Mouse (Mus musculus): Measurements from ENCODE around the gene Klf9. TPM values are rescaled to one million over a fixed set of nuclear protein-coding genes. Genes with fewer than 3 reads are reported as not detected.
A peak's percentile ranks its signal among the peaks of the same experiment; 100 is the strongest.

Gene Klf9
- polyA plus RNA-seq, 1 experiment: 132 TPM

GRCm38 (mm10) chr19:23129908-23130307 is 11.1 kb upstream of the Klf9 start:
- no peak overlapping the region for H3K27ac ChIP-seq (ENCODE audit: insufficient read depth, low read depth, low read length)
- 98% methylated on average over 2 of the region's 2 CpGs for WGBS
- no peak for TF ChIP-seq POLR2A (IDR thresholded peaks at IDR 0.05; ENCODE audit: insufficient read depth, low read depth, low read length)
- TF ChIP-seq CTCF (IDR thresholded peaks at IDR 0.05; ENCODE audit: insufficient read depth, low read depth, low read length): no peak
- H3K4me1 ChIP-seq (ENCODE audit: control insufficient read depth, insufficient read depth, low read length): peaks cover 22% of the 10 kb centered on the region
- no peak overlapping the region for H3K4me3 ChIP-seq (ENCODE audit: insufficient read depth, low read depth, low read length)

- H3K4me3 ChIP-seq (ENCODE audit: insufficient read depth, low read depth, low read length): no peak overlapping the region
- WGBS: 76% methylated on average over 3 of the region's 3 CpGs
- H3K27ac ChIP-seq (ENCODE audit: insufficient read depth, low read depth, low read length): no peak overlapping the region
- no peak for TF ChIP-seq POLR2A (IDR thresholded peaks at IDR 0.05; ENCODE audit: insufficient read depth, low read depth, low read length)
- no peak for TF ChIP-seq CTCF (IDR thresholded peaks at IDR 0.05; ENCODE audit: insufficient read depth, low read depth, low read length)
- H3K4me1 ChIP-seq (ENCODE audit: control insufficient read depth, insufficient read depth, low read length): peaks cover 32% of the 10 kb centered on the region
Observed at GRCm38 (mm10) chr19:23132106-23132635, 8.9 kb upstream of the Klf9 start.

DNA sequence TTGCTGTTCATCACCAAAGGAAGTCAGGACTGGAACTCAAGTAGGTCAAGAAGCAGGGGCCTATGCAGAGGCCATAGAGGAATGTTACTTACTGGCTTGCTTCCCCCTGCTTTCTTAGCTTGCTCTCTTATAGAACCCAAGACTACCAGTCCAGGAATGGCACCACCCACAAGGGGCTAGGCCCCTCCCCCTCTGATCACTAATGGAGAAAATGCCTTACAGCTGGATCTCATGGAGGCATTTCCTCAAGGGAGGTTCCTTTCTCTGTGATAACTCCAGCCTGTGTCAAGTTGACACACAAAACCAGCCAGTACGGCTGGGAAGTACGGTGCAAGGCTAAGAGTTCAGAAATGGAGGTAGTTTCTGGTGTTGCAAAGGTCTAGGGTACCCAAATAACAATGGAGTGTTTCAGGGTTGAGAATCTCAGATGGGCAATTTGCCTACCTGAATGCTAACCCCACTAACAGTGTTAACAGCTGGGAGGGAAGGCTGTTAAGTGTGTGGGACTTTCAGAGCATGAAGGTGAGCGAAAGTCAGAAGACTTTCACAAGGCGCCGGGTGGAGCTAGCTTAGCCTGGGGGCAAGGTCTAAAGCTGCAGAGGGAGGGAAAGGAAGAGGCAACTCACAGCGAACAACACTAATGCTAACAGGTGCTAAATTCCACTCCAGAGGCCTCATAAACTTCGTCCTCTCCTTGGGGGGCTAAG is 8.2 kb upstream of the Klf9 start:
- Histone ChIP-seq H3K4me3 (ENCODE audit: insufficient read depth, low read depth, low read length) (no peak overlapping the region), H3K27ac (ENCODE audit: insufficient read depth, low read depth, low read length) (peak overlapping the region; percentile 99), H3K4me1 (ENCODE audit: control insufficient read depth, insufficient read depth, low read length) (peaks cover 32% of the 10 kb centered on the region)
- no peak for TF ChIP-seq CTCF (IDR thresholded peaks at IDR 0.05; ENCODE audit: insufficient read depth, low read depth, low read length)
- TF ChIP-seq POLR2A (IDR thresholded peaks at IDR 0.05; ENCODE audit: insufficient read depth, low read depth, low read length): no peak
- WGBS: 63% methylated on average over 7 of the region's 7 CpGs

DNA sequence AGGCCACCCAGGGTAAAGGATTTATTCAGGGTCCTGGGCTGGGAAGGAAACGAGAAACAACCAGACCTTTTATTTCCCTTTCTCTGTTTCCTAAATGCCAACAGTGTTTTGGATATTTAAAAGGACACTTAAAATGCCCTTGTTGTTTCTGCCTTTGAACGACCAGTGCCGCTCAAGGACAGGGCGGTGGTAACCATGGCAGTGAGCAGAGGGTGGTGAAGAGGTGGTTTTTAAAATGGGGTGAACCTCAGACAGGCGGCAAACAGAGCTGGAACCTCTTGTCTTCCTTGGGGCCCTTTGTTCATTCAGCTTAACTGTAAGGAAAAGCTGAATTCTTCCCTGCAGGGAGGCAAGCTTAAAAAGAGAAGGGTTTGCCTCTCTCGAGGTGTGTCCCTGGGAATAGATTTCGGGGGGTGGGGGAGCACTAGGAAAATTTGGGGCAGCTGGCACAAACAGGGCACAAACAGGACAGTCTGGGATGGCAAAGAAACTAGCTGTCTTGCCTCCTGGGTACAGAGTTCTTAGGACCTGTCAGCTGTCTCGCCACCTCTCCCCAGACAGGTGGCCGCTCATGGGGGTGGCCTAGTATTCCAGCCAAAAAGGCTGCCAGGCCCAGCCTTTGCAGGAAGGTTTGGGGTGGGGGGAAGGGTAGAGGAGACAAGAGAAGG is 7.5 kb upstream of the Klf9 start:
- Histone ChIP-seq H3K27ac (ENCODE audit: insufficient read depth, low read depth, low read length) (peak overlapping the region; percentile 99), H3K4me3 (ENCODE audit: insufficient read depth, low read depth, low read length) (peak overlapping the region; percentile 53), H3K4me1 (ENCODE audit: control insufficient read depth, insufficient read depth, low read length) (peaks cover 32% of the 10 kb centered on the region)
- no peak for TF ChIP-seq CTCF (IDR thresholded peaks at IDR 0.05; ENCODE audit: insufficient read depth, low read depth, low read length)
- no peak for TF ChIP-seq POLR2A (IDR thresholded peaks at IDR 0.05; ENCODE audit: insufficient read depth, low read depth, low read length)
- WGBS: 21% methylated on average over 9 of the region's 9 CpGs

DNA sequence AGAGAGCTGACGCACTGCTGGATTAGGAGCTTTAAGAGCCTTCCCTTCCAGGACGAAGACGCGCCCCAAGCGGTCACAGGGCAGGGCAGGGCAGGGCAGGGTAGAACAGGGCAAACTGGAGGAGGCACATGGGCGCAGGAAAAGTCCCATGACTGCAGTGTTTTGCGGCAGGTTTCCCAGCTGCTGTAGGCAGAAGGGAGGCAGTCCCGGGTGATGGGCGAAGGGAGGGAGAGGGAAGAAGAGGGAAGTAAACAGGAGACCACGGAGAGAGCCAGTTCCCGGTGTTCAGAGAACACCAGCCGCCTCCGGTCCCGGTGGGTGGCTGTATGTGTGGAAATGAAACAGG is 7.0 kb upstream of the Klf9 start:
- WGBS: 9% methylated on average over 14 of the region's 14 CpGs
- TF ChIP-seq POLR2A (IDR thresholded peaks at IDR 0.05; ENCODE audit: insufficient read depth, low read depth, low read length): 0 out of 2 replicates have a peak, but pooled peaks have one; percentile 20
- TF ChIP-seq CTCF (IDR thresholded peaks at IDR 0.05; ENCODE audit: insufficient read depth, low read depth, low read length): no peak
- Histone ChIP-seq H3K4me3 (ENCODE audit: insufficient read depth, low read depth, low read length) (peak overlapping the region; percentile 53), H3K4me1 (ENCODE audit: control insufficient read depth, insufficient read depth, low read length) (peaks cover 32% of the 10 kb centered on the region), H3K27ac (ENCODE audit: insufficient read depth, low read depth, low read length) (peak overlapping the region; percentile 99)

DNA sequence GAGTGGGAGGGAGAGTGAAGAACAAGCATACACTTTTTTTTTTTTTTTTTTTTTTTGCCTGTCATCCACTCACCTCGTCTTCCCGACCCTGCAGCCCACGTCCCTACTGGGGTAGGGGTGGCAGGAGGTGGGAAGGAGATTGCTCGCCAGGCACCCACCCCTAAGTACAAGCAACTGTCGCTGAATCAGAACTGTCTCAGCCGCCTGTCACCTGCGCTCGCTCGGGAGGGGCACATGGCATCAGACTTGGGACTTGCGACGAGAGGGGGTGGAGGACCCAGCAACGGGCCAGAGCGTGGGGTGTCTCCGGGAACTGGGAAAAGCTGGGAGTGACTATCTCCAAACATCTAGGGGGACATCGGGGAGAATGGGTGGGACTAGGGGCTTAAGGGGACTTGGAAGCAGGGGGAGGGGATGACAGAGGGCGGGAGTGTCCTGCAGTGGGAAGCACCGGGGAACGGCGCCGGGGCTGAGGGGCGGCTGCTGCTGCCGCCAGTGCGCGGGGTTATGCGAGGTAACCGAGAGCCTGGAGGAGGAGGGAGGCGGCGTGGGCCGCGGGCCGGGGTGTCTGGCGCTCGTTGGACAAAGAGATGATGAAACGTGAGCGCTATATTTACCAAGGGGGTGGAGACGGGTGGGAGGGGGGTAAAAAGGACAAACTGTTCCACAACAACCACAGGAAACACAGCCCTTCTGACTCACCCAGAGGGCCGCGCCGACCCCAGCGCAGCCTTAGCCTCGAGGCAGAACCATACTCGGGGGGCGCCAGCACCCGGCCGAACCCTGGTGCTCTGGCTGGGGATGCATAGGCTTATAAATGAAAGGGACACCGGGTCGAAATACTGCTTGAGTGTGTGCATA is 6.4 kb upstream of the Klf9 start:
- Histone ChIP-seq H3K4me3 (ENCODE audit: insufficient read depth, low read depth, low read length) (peak overlapping the region; percentile 53), H3K27ac (ENCODE audit: insufficient read depth, low read depth, low read length) (peak overlapping the region; percentile 99), H3K4me1 (ENCODE audit: control insufficient read depth, insufficient read depth, low read length) (peaks cover 32% of the 10 kb centered on the region)
- WGBS: under 1% methylated on average over 47 of the region's 47 CpGs
- no peak for TF ChIP-seq CTCF (IDR thresholded peaks at IDR 0.05; ENCODE audit: insufficient read depth, low read depth, low read length)
- no peak for TF ChIP-seq POLR2A (IDR thresholded peaks at IDR 0.05; ENCODE audit: insufficient read depth, low read depth, low read length)

DNA sequence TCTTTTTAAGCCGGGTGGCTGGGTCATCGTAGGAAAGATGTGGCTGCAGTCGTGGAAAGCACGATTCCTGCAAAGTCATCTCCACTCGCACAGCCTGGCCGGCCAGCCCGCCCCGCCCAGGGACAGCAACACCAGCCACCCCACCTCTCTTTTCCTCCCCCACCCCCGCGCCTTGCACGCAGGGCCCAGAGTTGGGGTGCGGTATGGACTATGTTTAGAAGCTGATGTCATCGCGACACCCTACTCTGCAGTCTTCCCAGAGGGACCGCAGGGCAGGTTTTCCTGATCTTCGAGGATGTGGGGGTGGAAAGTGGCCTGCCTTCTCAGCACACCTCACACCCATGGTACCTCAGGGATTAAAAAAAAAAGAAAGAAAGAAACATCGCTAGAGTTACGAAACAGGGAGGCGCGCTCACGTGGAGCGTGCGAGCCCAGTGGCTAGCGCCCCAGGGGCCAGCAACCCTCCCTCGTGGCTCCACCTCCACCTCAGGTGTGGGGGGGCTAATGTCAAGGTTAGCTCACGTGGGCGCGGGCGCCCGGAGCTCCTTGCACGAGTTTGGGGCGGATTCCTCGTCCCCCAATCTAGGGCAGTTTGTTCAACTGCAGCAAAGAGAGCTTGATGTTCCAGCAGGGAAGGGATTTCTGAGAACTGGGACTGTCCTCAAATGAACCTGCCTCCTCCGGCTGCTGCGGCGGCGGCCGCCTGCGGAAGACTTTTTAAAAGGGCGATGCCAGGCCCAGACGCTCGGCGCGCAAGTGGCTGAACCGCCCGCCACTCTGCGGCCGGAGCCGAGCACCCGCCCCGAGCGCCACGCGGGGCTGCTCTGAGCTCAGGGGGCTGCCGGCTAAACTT is 5.5 kb upstream of the Klf9 start:
- WGBS: under 1% methylated on average over 55 of the region's 55 CpGs
- peaks cover 32% of the 10 kb centered on the region for H3K4me1 ChIP-seq (ENCODE audit: control insufficient read depth, insufficient read depth, low read length)
- H3K4me3 ChIP-seq (ENCODE audit: insufficient read depth, low read depth, low read length): peak overlapping the region; percentile 53
- peak overlapping the region; percentile 99 for H3K27ac ChIP-seq (ENCODE audit: insufficient read depth, low read depth, low read length)
- TF ChIP-seq POLR2A (IDR thresholded peaks at IDR 0.05; ENCODE audit: insufficient read depth, low read depth, low read length) (peak; percentile 43), CTCF (IDR thresholded peaks at IDR 0.05; ENCODE audit: insufficient read depth, low read depth, low read length) (no peak)
